Mouse (Mus musculus): ENCODE measurements around the gene Clic6.

The Clic6 gene

GRCm38 (mm10) chr16:92485436-92485835 lies at the start of gene Clic6:
TSS of gene Clic6 (plus strand) at chr16:92485736.
- no peak for DNase-seq (ENCODE audit: low spot score in 2 of 2)

- no peak for DNase-seq (ENCODE audit: low spot score in 2 of 2)
Measured at GRCm38 (mm10) chr16:92439775-92440174, 45.8 kb upstream of the Clic6 start.

- DNase-seq (ENCODE audit: low spot score in 2 of 2) = no peak
Measured at GRCm38 (mm10) chr16:92440229-92440628, 45.3 kb upstream of the Clic6 start.

GRCm38 (mm10) chr16:92441203-92441602 lies 44.3 kb upstream of the Clic6 start:
- DNase-seq (ENCODE audit: low spot score in 2 of 2) = no peak

GRCm38 (mm10) chr16:92442150-92442549 lies 43.4 kb upstream of the Clic6 start:
- no peak for DNase-seq (ENCODE audit: low spot score in 2 of 2)

- no peak for DNase-seq (ENCODE audit: low spot score in 2 of 2)
Measured at GRCm38 (mm10) chr16:92442946-92443345, 42.6 kb upstream of the Clic6 start.

GRCm38 (mm10) chr16:92443644-92444113 lies 41.9 kb upstream of the Clic6 start:
- peak; percentile 78 to 81 for DNase-seq (ENCODE audit: low spot score in 2 of 2)

- DNase-seq (ENCODE audit: low spot score in 2 of 2) = no peak
Measured at GRCm38 (mm10) chr16:92445377-92445776, 40.2 kb upstream of the Clic6 start.

GRCm38 (mm10) chr16:92449080-92449479 lies 36.5 kb upstream of the Clic6 start:
- no peak for DNase-seq (ENCODE audit: low spot score in 2 of 2)

- no peak for DNase-seq (ENCODE audit: low spot score in 2 of 2)
Measured at GRCm38 (mm10) chr16:92450331-92450730, 35.2 kb upstream of the Clic6 start.

- peak; percentile 61 to 73 for DNase-seq (ENCODE audit: low spot score in 2 of 2)
Measured at GRCm38 (mm10) chr16:92451516-92452072, 33.9 kb upstream of the Clic6 start.

GRCm38 (mm10) chr16:92452609-92453008 lies 32.9 kb upstream of the Clic6 start:
- DNase-seq (ENCODE audit: low spot score in 2 of 2) = no peak

- DNase-seq (ENCODE audit: low spot score in 2 of 2) = no peak
Measured at GRCm38 (mm10) chr16:92454002-92454401, 31.5 kb upstream of the Clic6 start.

- no peak for DNase-seq (ENCODE audit: low spot score in 2 of 2)
Measured at GRCm38 (mm10) chr16:92454495-92454894, 31.0 kb upstream of the Clic6 start.

GRCm38 (mm10) chr16:92455488-92455887 lies 30.0 kb upstream of the Clic6 start:
- DNase-seq (ENCODE audit: low spot score in 2 of 2) = no peak

GRCm38 (mm10) chr16:92455969-92456368 lies 29.6 kb upstream of the Clic6 start:
- no peak for DNase-seq (ENCODE audit: low spot score in 2 of 2)

GRCm38 (mm10) chr16:92457594-92457993 lies 27.9 kb upstream of the Clic6 start:
- peak; percentile 42 to 48 for DNase-seq (ENCODE audit: low spot score in 2 of 2)

GRCm38 (mm10) chr16:92461412-92461811 lies 24.1 kb upstream of the Clic6 start:
- no peak for DNase-seq (ENCODE audit: low spot score in 2 of 2)

- DNase-seq (ENCODE audit: low spot score in 2 of 2) = no peak
Measured at GRCm38 (mm10) chr16:92464390-92464972, 21.1 kb upstream of the Clic6 start.

GRCm38 (mm10) chr16:92465226-92465625 lies 20.3 kb upstream of the Clic6 start:
- no peak for DNase-seq (ENCODE audit: low spot score in 2 of 2)

GRCm38 (mm10) chr16:92465642-92466526 lies 19.7 kb upstream of the Clic6 start:
- peak; percentile 99 for DNase-seq (ENCODE audit: low spot score in 2 of 2)

GRCm38 (mm10) chr16:92467041-92467440 lies 18.5 kb upstream of the Clic6 start:
- DNase-seq (ENCODE audit: low spot score in 2 of 2) = no peak

GRCm38 (mm10) chr16:92468459-92468858 lies 17.1 kb upstream of the Clic6 start:
- no peak for DNase-seq (ENCODE audit: low spot score in 2 of 2)

Data from heart, adult 9 months (tissue).